Mouse (Mus musculus): ENCODE data around the gene Man1a.
A peak's percentile ranks its signal among the peaks of the same experiment; 100 is the strongest.

Gene Man1a

GRCm38 (mm10) chr10:54017904-54018454, 58.4 kb downstream of the Man1a start:
- no peak for DNase-seq (ENCODE audit: low read depth, low spot score)

- DNase-seq (ENCODE audit: low read depth, low spot score) = no peak
Measured at GRCm38 (mm10) chr10:54014116-54014758, 62.2 kb downstream of the Man1a start.

GRCm38 (mm10) chr10:54013143-54013791, 63.1 kb downstream of the Man1a start:
- DNase-seq (ENCODE audit: low read depth, low spot score) = no peak

- DNase-seq (ENCODE audit: low read depth, low spot score) = no peak
Measured at GRCm38 (mm10) chr10:54009154-54009553, 67.3 kb downstream of the Man1a start.

- peak; percentile 75 for DNase-seq (ENCODE audit: low read depth, low spot score)
Measured at GRCm38 (mm10) chr10:54006868-54007267, 69.5 kb downstream of the Man1a start.

- no peak for DNase-seq (ENCODE audit: low read depth, low spot score)
Measured at GRCm38 (mm10) chr10:54005847-54006246, 70.6 kb downstream of the Man1a start.

- DNase-seq (ENCODE audit: low read depth, low spot score) = no peak
Measured at GRCm38 (mm10) chr10:54002936-54003335, 73.5 kb downstream of the Man1a start.

- no peak for DNase-seq (ENCODE audit: low read depth, low spot score)
Measured at GRCm38 (mm10) chr10:53997301-53997700, 79.1 kb downstream of the Man1a start.

GRCm38 (mm10) chr10:53996216-53996615, 80.2 kb downstream of the Man1a start:
- peak; percentile 27 for DNase-seq (ENCODE audit: low read depth, low spot score)

- DNase-seq (ENCODE audit: low read depth, low spot score) = no peak
Measured at GRCm38 (mm10) chr10:53994591-53994990, 81.8 kb downstream of the Man1a start.

- no peak for DNase-seq (ENCODE audit: low read depth, low spot score)
Measured at GRCm38 (mm10) chr10:53990434-53990833, 86.0 kb downstream of the Man1a start.

GRCm38 (mm10) chr10:53984894-53985293, 91.5 kb downstream of the Man1a start:
- no peak for DNase-seq (ENCODE audit: low read depth, low spot score)

GRCm38 (mm10) chr10:53984086-53984485, 92.3 kb downstream of the Man1a start:
- peak; percentile 37 for DNase-seq (ENCODE audit: low read depth, low spot score)

- DNase-seq (ENCODE audit: low read depth, low spot score) = peak; percentile 56
Measured at GRCm38 (mm10) chr10:53978647-53979046, 97.8 kb downstream of the Man1a start.

- peak; percentile 8 for DNase-seq (ENCODE audit: low read depth, low spot score)
Measured at GRCm38 (mm10) chr10:53974180-53974579, 102.2 kb downstream of the Man1a start.

- peak; percentile 13 for DNase-seq (ENCODE audit: low read depth, low spot score)
Measured at GRCm38 (mm10) chr10:53959759-53960158, 116.7 kb downstream of the Man1a start.

GRCm38 (mm10) chr10:53941597-53941996, 134.8 kb downstream of the Man1a start:
- no peak for DNase-seq (ENCODE audit: low read depth, low spot score)

- peak; percentile 10 for DNase-seq (ENCODE audit: low read depth, low spot score)
Measured at GRCm38 (mm10) chr10:53938199-53938598, 138.2 kb downstream of the Man1a start.

GRCm38 (mm10) chr10:53936078-53936477, 140.3 kb downstream of the Man1a start:
- DNase-seq (ENCODE audit: low read depth, low spot score) = no peak

GRCm38 (mm10) chr10:53929722-53930500, 146.5 kb downstream of the Man1a start:
- no peak for DNase-seq (ENCODE audit: low read depth, low spot score)

- DNase-seq (ENCODE audit: low read depth, low spot score) = peak; percentile 25
Measured at GRCm38 (mm10) chr10:53927904-53928303, 148.5 kb downstream of the Man1a start.

- DNase-seq (ENCODE audit: low read depth, low spot score) = peak; percentile 76
Measured at GRCm38 (mm10) chr10:53925456-53925855, 151.0 kb downstream of the Man1a start.
